Comparison of ENCODE assay signal across 26 mouse cellular contexts in genomic region chr2:163213085-163213484, GRCm38 (mm10).
"Had no signal": no experiment of that assay in that cellular context is flagged by ENCODE, and none has a peak within 500 bp of the region (broad histone marks: within the 10 kb centered on the region; RNA-seq: fewer than 3 reads in every experiment).

No protein-coding gene starts in this region.

- ATAC-seq: hindbrain, embryonic 16.5 days; inflammation-experienced regulatory T-cells, adult 6 months had no signal

- DNase-seq: gastrocnemius, adult 2 months; gastrocnemius, postnatal 10 days; gastrocnemius, postnatal 36 days; heart, adult 11 months; heart, adult 2 months; heart, postnatal 14 days; heart, postnatal 4 days; kidney, adult 18-20 months; kidney, adult 8-10 months; kidney, postnatal 10 days; kidney, postnatal 36 days; layer of hippocampus, adult 9-11 months; layer of hippocampus, postnatal 36 days; liver; liver, embryonic 13.5 days had no signal

- H3K4me1 ChIP-seq: limb, embryonic 10.5 days; limb, embryonic 12.5 days; liver, embryonic 13.5 days had no signal

- H3K4me2 ChIP-seq: heart, embryonic 11.5 days; heart, embryonic 13.5 days; heart, embryonic 15.5 days; hindbrain, embryonic 12.5 days; hindbrain, embryonic 14.5 days; limb, embryonic 12.5 days; liver, embryonic 11.5 days; liver, embryonic 13.5 days had no signal

- H3K9ac ChIP-seq: heart, embryonic 13.5 days; heart, embryonic 15.5 days; hindbrain, embryonic 12.5 days; hindbrain, embryonic 14.5 days; limb, embryonic 12.5 days; liver, embryonic 13.5 days had no signal

- H3K27me3 ChIP-seq: heart, embryonic 13.5 days; heart, embryonic 15.5 days had no signal

- H3K36me3 ChIP-seq: heart, embryonic 13.5 days; heart, embryonic 15.5 days; hindbrain, embryonic 10.5 days; hindbrain, embryonic 12.5 days; limb, embryonic 10.5 days; limb, embryonic 12.5 days; liver, embryonic 13.5 days had no signal

- H3K9me3 ChIP-seq: heart, embryonic 13.5 days; heart, embryonic 15.5 days; hindbrain, embryonic 10.5 days; hindbrain, embryonic 12.5 days; limb, embryonic 10.5 days; limb, embryonic 12.5 days; liver, embryonic 13.5 days had no signal

- H3K27ac ChIP-seq: gastrocnemius, adult 2 months; heart, adult 2 months; heart, embryonic 13.5 days; heart, embryonic 15.5 days; hindbrain, embryonic 10.5 days; hindbrain, embryonic 12.5 days; hindbrain, embryonic 14.5 days; limb, embryonic 10.5 days; limb, embryonic 12.5 days; liver, embryonic 13.5 days had no signal

- H3K4me3 ChIP-seq: gastrocnemius, adult 2 months; heart, adult 2 months; heart, embryonic 13.5 days; heart, embryonic 15.5 days; hindbrain, embryonic 10.5 days; hindbrain, embryonic 12.5 days; limb, embryonic 10.5 days; limb, embryonic 12.5 days; liver, embryonic 13.5 days had no signal
